Mouse (Mus musculus): ENCODE results near the gene Gm45234. TPM values are rescaled to one million over a fixed set of nuclear protein-coding genes. Genes with fewer than 3 reads are reported as not detected.

Gene Gm45234
- polyA plus RNA-seq, 1 experiment, result not detected

DNA sequence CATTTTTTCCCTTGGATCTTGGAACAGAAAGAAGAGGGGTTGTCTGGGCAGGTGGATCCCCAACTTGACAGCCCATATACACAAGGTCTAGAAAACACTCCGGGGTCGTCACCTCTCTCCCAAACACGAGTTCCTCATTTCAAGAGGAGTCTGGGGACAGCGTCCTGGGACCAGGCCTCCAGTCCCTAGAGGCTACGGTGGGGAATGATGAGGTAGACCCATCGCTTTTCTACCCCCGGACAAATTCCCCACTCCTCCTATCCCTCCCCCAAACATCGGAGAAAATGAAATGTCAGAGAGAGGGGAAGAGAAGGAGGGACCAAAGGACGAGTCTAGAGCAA lies 12.9 kb upstream of the Gm45234 start:
- peak overlapping the region; percentile 5 for H3ac ChIP-seq (ENCODE audit: control insufficient read depth, insufficient read length)
- TF ChIP-seq POLR2AphosphoS2 (IDR thresholded peaks at IDR 0.05; ENCODE audit: insufficient read length, low read depth) (no peak), CEBPB (IDR thresholded peaks at IDR 0.05; ENCODE audit: insufficient read depth, poor library complexity, severe bottlenecking) (no peak), SRF (IDR thresholded peaks at IDR 0.05; ENCODE audit: control insufficient read depth, insufficient read length, low read depth) (no peak), MYOG (IDR thresholded peaks at IDR 0.05; ENCODE audit: control insufficient read depth in 1 of 3, insufficient read depth in 1 of 3, insufficient read length in 2 of 3, low read depth in 2 of 3) (no peak), REST (IDR thresholded peaks at IDR 0.05; ENCODE audit: insufficient read depth, insufficient read length) (no peak), E2F4 (IDR thresholded peaks at IDR 0.05; ENCODE audit: insufficient read depth) (no peak), TCF3 (IDR thresholded peaks at IDR 0.05; ENCODE audit: insufficient read length, low read depth) (no peak), MYOD1 (IDR thresholded peaks at IDR 0.05; ENCODE audit: control insufficient read depth in 1 of 3, insufficient read length in 2 of 3, low read depth in 2 of 3) (no peak), POLR2A (IDR thresholded peaks at IDR 0.05; ENCODE audit: insufficient read length, low read depth) (no peak), TCF12 (IDR thresholded peaks at IDR 0.05; ENCODE audit: insufficient read depth, poor library complexity, severe bottlenecking) (no peak), USF1 (IDR thresholded peaks at IDR 0.05; ENCODE audit: low read depth) (no peak)
- peak overlapping the region; percentile 47 for H3K4me3 ChIP-seq
- no peaks in the 10 kb centered on the region for H3K27me3 ChIP-seq (ENCODE audit: control insufficient read depth, insufficient read depth, insufficient read length)
- H3K79me2 ChIP-seq (ENCODE audit: control insufficient read depth, insufficient read depth), result no peaks in the 10 kb centered on the region
- peak overlapping the region; percentile 89 for H3K4me2 ChIP-seq (ENCODE audit: low read depth)
- no peaks in the 10 kb centered on the region for H3K36me3 ChIP-seq (ENCODE audit: control insufficient read depth, insufficient read depth)

DNA sequence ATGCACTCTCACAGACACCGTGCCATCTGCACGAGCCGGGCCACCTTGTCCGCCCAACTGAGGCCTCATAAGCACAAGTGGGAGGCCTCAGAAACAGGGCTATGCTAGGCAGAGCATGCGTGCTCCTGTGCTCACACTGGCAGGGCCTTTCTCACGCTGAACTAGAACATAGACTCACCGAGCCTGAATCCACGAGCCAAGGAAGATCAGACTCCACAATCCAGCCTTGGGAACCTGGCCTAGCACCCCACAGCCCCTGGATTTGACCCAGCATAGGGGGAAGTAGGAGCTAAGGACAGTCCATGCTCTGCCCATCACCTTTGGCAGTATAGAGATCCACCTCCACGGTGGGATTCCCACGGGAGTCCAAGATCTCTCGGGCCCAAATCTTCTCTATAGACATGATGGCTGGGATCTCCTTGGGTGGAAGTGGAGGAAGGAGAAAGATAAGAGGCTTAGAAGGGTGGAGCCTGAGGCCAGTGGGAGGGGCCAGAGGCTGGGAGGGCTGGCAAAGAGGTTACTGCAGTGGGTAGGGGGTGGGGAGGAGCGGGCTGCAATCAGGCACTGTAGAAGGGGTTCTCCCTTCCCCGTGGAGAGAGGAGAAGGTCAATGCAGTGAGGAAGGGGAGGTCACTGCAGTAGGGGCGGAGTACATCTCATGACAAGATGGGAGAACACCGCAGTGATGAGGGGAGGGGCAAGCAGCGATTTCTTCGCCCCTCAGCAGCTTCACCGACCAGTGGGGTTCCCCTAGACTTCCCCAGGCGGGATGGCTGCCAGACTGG lies 12.3 kb upstream of the Gm45234 start:
- no peaks in the 10 kb centered on the region for H3K79me2 ChIP-seq (ENCODE audit: control insufficient read depth, insufficient read depth)
- H3K36me3 ChIP-seq (ENCODE audit: control insufficient read depth, insufficient read depth), result no peaks in the 10 kb centered on the region
- peak overlapping the region; percentile 47 for H3K4me3 ChIP-seq
- peak overlapping the region; percentile 89 for H3K4me2 ChIP-seq (ENCODE audit: low read depth)
- no peak for TF ChIP-seq TCF3 (IDR thresholded peaks at IDR 0.05; ENCODE audit: insufficient read length, low read depth)
- TF ChIP-seq TCF12 (IDR thresholded peaks at IDR 0.05; ENCODE audit: insufficient read depth, poor library complexity, severe bottlenecking), result no peak
- TF ChIP-seq USF1 (IDR thresholded peaks at IDR 0.05; ENCODE audit: low read depth), result no peak
- no peak for TF ChIP-seq E2F4 (IDR thresholded peaks at IDR 0.05; ENCODE audit: insufficient read depth)
- no peak for TF ChIP-seq SRF (IDR thresholded peaks at IDR 0.05; ENCODE audit: control insufficient read depth, insufficient read length, low read depth)
- no peak for TF ChIP-seq MAX (IDR thresholded peaks at IDR 0.05; ENCODE audit: low read depth)
- no peak for TF ChIP-seq REST (IDR thresholded peaks at IDR 0.05; ENCODE audit: insufficient read depth, insufficient read length)
- TF ChIP-seq MYOG (IDR thresholded peaks at IDR 0.05; ENCODE audit: control insufficient read depth in 1 of 3, insufficient read depth in 1 of 3, insufficient read length in 2 of 3, low read depth in 2 of 3), result no peak
- no peak for TF ChIP-seq MYOD1 (IDR thresholded peaks at IDR 0.05; ENCODE audit: control insufficient read depth in 1 of 3, insufficient read length in 2 of 3, low read depth in 2 of 3)
- no peak for TF ChIP-seq POLR2AphosphoS2 (IDR thresholded peaks at IDR 0.05; ENCODE audit: insufficient read length, low read depth)
- TF ChIP-seq POLR2A (IDR thresholded peaks at IDR 0.05; ENCODE audit: insufficient read length, low read depth), result no peak
- TF ChIP-seq CEBPB (IDR thresholded peaks at IDR 0.05; ENCODE audit: insufficient read depth, poor library complexity, severe bottlenecking), result no peak
- H3K27me3 ChIP-seq (ENCODE audit: control insufficient read depth, insufficient read depth, insufficient read length), result no peaks in the 10 kb centered on the region
- H3ac ChIP-seq (ENCODE audit: control insufficient read depth, insufficient read length), result no peak overlapping the region

- H3K4me3 ChIP-seq, result no peak overlapping the region
- no peaks in the 10 kb centered on the region for H3K36me3 ChIP-seq (ENCODE audit: control insufficient read depth, insufficient read depth)
- H3ac ChIP-seq (ENCODE audit: control insufficient read depth, insufficient read length), result no peak overlapping the region
- no peaks in the 10 kb centered on the region for H3K79me2 ChIP-seq (ENCODE audit: control insufficient read depth, insufficient read depth)
- H3K27me3 ChIP-seq (ENCODE audit: control insufficient read depth, insufficient read depth, insufficient read length), result no peaks in the 10 kb centered on the region
- peak overlapping the region; percentile 89 for H3K4me2 ChIP-seq (ENCODE audit: low read depth)
- no peak for TF ChIP-seq TCF3 (IDR thresholded peaks at IDR 0.05; ENCODE audit: insufficient read length, low read depth)
- no peak for TF ChIP-seq TCF12 (IDR thresholded peaks at IDR 0.05; ENCODE audit: insufficient read depth, poor library complexity, severe bottlenecking)
- no peak for TF ChIP-seq E2F4 (IDR thresholded peaks at IDR 0.05; ENCODE audit: insufficient read depth)
- TF ChIP-seq REST (IDR thresholded peaks at IDR 0.05; ENCODE audit: insufficient read depth, insufficient read length), result no peak
- no peak for TF ChIP-seq CEBPB (IDR thresholded peaks at IDR 0.05; ENCODE audit: insufficient read depth, poor library complexity, severe bottlenecking)
- TF ChIP-seq MYOD1 (IDR thresholded peaks at IDR 0.05; ENCODE audit: control insufficient read depth in 1 of 3, insufficient read length in 2 of 3, low read depth in 2 of 3), result no peak
- no peak for TF ChIP-seq USF1 (IDR thresholded peaks at IDR 0.05; ENCODE audit: low read depth)
- TF ChIP-seq MAX (IDR thresholded peaks at IDR 0.05; ENCODE audit: low read depth), result no peak
- no peak for TF ChIP-seq SRF (IDR thresholded peaks at IDR 0.05; ENCODE audit: control insufficient read depth, insufficient read length, low read depth)
- TF ChIP-seq MYOG (IDR thresholded peaks at IDR 0.05; ENCODE audit: control insufficient read depth in 1 of 3, insufficient read depth in 1 of 3, insufficient read length in 2 of 3, low read depth in 2 of 3), result no peak
- TF ChIP-seq POLR2A (IDR thresholded peaks at IDR 0.05; ENCODE audit: insufficient read length, low read depth), result no peak
- no peak for TF ChIP-seq POLR2AphosphoS2 (IDR thresholded peaks at IDR 0.05; ENCODE audit: insufficient read length, low read depth)
Measured at GRCm38 (mm10) chr6:124767536-124767919, 11.7 kb upstream of the Gm45234 start.

GRCm38 (mm10) chr6:124765951-124766350 lies 10.1 kb upstream of the Gm45234 start:
- no peaks in the 10 kb centered on the region for H3K27me3 ChIP-seq (ENCODE audit: control insufficient read depth, insufficient read depth, insufficient read length)
- H3ac ChIP-seq (ENCODE audit: control insufficient read depth, insufficient read length), result no peak overlapping the region
- no peak overlapping the region for H3K4me2 ChIP-seq (ENCODE audit: low read depth)
- H3K4me3 ChIP-seq, result no peak overlapping the region
- H3K79me2 ChIP-seq (ENCODE audit: control insufficient read depth, insufficient read depth), result no peaks in the 10 kb centered on the region
- no peaks in the 10 kb centered on the region for H3K36me3 ChIP-seq (ENCODE audit: control insufficient read depth, insufficient read depth)
- TF ChIP-seq POLR2AphosphoS2 (IDR thresholded peaks at IDR 0.05; ENCODE audit: insufficient read length, low read depth) (no peak), USF1 (IDR thresholded peaks at IDR 0.05; ENCODE audit: low read depth) (no peak), E2F4 (IDR thresholded peaks at IDR 0.05; ENCODE audit: insufficient read depth) (no peak), TCF3 (IDR thresholded peaks at IDR 0.05; ENCODE audit: insufficient read length, low read depth) (no peak), MYOD1 (IDR thresholded peaks at IDR 0.05; ENCODE audit: control insufficient read depth in 1 of 3, insufficient read length in 2 of 3, low read depth in 2 of 3) (no peak), REST (IDR thresholded peaks at IDR 0.05; ENCODE audit: insufficient read depth, insufficient read length) (no peak), POLR2A (IDR thresholded peaks at IDR 0.05; ENCODE audit: insufficient read length, low read depth) (no peak), CEBPB (IDR thresholded peaks at IDR 0.05; ENCODE audit: insufficient read depth, poor library complexity, severe bottlenecking) (no peak), TCF12 (IDR thresholded peaks at IDR 0.05; ENCODE audit: insufficient read depth, poor library complexity, severe bottlenecking) (no peak), MAX (IDR thresholded peaks at IDR 0.05; ENCODE audit: low read depth) (no peak), SRF (IDR thresholded peaks at IDR 0.05; ENCODE audit: control insufficient read depth, insufficient read length, low read depth) (no peak), MYOG (IDR thresholded peaks at IDR 0.05; ENCODE audit: control insufficient read depth in 1 of 3, insufficient read depth in 1 of 3, insufficient read length in 2 of 3, low read depth in 2 of 3) (no peak)

All from myocyte (in vitro differentiated cells).